Mouse (Mus musculus): ENCODE data around the gene Nmur1. TPM values are rescaled to one million over a fixed set of nuclear protein-coding genes. Genes with fewer than 3 reads are reported as not detected.
A peak's percentile ranks its signal among the peaks of the same experiment; 100 is the strongest.

Nmur1 gene
- total RNA-seq (2021): not detected in 2 replicates
- long read RNA-seq, experiment 1, partial matches to known transcripts: 0 of 1 reads
- long read RNA-seq, experiment 1, other reads (novel, unspliced or antisense): 1 of 1 reads
- long read RNA-seq, experiment 2: 0 reads

GRCm38 (mm10) chr1:86426128-86426527 is at the start of gene Nmur1, which contains the start of gene Tex44:
Nmur1 (minus strand) TSS chr1:86426228.
Tex44 (plus strand) TSS chr1:86426329.
- DNase-seq: no peak

- no peak for DNase-seq
Observed at GRCm38 (mm10) chr1:86473109-86473760, 47.2 kb upstream of the Nmur1 start.

DNA sequence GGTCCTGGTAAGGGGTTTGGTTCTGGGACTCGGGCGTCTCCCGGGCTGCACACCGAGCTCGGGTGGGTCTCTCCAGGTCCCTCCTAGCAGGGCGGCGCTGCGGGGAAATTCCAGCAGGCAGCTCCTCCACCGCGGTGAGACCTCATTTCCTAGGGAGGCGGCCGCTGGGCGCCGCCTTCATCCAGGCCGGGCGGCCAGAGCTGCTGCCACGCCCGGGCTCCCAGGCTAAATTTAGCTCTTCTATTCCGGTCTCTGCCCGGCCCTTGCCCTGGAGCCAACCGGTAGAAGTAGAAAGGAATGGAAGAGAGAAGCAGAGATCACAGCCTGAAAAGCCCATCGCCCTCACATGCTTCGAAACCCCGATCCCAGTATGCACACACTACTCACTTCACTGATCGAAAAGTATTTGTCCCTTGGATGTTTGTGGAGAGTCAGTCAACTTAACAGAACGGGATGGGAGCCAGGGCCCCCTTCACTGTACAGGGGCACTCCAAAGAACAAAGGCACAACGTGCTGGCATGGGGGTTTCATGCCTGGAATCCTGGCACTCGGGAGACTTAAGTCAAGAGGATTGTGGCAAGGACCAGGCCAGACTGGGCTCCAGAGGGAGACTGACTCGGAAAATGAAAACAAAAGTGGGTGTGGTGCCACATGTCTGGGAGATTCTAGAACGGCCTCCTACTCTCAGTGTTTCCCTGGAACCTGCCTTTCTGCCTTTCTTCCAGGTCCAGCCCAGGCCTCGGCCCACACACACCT is 46.3 kb upstream of the Nmur1 start:
- peak; percentile 81 for DNase-seq

GRCm38 (mm10) chr1:86471504-86471961 is 45.5 kb upstream of the Nmur1 start:
- peak; percentile 75 for DNase-seq

DNA sequence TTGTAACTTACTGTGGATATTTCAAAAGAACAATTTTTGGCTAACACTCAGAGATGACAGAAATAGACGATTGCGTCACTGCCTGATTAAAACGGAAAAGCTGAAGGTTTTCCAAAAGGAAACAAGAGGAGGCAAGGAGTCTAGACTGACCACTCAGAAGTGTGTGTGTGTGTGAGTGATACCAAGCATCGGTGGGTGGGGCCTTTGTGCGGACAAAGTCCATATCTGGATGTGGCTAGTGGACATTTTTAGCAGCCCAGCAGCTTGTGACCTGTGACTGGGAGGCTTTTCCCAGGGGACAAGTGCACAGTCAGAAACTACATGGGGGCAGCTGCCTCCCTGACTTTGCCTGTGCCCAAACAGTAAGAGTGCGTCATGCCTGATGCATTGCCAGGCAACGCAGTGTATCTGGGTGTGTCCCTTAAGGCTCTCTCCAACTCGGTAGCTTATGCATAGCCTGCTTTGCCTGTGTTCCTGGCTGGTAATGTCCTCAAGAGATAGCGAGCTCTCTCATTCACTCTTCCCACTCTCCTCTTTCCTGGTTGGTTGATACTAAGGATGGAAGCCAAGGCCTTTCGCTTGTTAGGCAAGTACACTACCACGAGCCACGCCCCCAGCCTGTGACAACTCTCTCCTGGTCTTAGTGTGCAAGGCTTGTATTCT is 44.6 kb upstream of the Nmur1 start:
- DNase-seq: peak; percentile 85

- DNase-seq: peak; percentile 25
Observed at GRCm38 (mm10) chr1:86469876-86470275, 43.8 kb upstream of the Nmur1 start.

- no peak for DNase-seq
Observed at GRCm38 (mm10) chr1:86467416-86467815, 41.4 kb upstream of the Nmur1 start.

DNA sequence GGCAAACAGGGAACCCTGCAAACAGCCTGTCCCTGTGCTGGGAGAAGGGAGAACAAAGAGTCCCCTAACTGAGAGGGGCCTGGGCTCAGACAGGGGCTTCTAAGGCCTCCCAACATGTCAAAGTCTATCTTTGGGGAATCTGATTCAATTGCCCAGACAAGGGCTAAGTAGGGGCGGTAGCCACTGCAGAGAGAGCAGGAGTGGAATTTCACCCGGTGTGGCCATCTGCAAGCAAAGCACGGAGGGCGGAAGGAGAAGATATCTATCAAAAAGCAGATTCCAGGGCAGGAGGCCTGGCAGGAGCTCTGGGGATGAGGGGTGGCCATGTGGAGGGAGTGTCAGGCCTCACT is 38.8 kb upstream of the Nmur1 start:
- DNase-seq: peak; percentile 49

GRCm38 (mm10) chr1:86464223-86464874 is 38.3 kb upstream of the Nmur1 start:
- no peak for DNase-seq

- DNase-seq: no peak
Observed at GRCm38 (mm10) chr1:86459371-86459770, 33.3 kb upstream of the Nmur1 start.

- no peak for DNase-seq
Observed at GRCm38 (mm10) chr1:86456892-86457581, 31.0 kb upstream of the Nmur1 start.

- DNase-seq: no peak
Observed at GRCm38 (mm10) chr1:86452713-86453112, 26.7 kb upstream of the Nmur1 start.

GRCm38 (mm10) chr1:86449966-86450365 is 23.9 kb upstream of the Nmur1 start:
- DNase-seq: no peak

DNA sequence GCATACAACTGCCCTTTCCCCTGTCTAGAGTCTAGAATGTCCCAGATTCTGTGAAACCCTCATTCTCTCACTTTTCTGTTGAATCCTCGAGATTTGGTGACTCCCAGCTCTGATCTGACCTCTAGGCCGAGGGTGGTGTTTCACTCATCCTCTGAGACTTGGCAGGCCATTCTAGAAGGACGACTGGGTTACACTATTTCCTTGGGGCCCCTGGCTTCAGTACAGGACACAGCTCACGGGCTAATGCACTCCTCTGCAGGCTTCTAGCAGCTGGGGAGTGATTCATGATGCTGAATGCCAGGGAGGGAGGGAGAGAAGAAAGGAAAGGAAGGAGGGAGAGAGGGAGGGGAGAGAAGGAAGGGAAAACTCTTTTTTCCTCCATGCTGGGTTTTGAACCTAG is 22.2 kb upstream of the Nmur1 start:
- DNase-seq: peak; percentile 70

DNA sequence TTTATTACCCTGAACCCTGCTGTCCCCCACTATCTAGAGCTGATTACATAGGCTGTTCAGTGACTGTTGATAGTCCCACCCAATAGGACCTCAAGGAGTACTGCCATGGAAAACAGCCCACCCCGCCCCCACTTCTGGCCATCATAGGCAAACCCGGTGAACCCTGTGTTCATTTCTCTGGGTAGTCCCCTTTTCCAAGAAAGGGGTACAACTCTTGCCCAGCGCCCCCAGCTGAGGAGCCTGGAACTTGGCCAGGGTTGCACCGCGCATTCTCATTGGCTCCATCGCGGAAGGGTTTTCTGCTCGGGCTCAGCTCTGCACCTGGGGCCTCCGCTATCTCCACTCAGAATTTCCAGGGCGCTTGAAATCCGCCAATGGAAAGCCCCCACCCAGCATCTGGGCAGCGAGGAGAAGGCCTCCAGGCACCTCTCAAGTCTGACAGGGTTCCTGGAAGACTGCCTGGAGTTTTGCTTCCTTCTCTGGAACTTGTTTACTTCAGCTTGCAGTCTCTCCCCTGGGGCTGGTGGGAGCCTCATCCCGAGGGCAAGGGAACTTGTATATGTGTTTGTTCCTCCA is 21.7 kb upstream of the Nmur1 start:
- DNase-seq: peak; percentile 50

DNA sequence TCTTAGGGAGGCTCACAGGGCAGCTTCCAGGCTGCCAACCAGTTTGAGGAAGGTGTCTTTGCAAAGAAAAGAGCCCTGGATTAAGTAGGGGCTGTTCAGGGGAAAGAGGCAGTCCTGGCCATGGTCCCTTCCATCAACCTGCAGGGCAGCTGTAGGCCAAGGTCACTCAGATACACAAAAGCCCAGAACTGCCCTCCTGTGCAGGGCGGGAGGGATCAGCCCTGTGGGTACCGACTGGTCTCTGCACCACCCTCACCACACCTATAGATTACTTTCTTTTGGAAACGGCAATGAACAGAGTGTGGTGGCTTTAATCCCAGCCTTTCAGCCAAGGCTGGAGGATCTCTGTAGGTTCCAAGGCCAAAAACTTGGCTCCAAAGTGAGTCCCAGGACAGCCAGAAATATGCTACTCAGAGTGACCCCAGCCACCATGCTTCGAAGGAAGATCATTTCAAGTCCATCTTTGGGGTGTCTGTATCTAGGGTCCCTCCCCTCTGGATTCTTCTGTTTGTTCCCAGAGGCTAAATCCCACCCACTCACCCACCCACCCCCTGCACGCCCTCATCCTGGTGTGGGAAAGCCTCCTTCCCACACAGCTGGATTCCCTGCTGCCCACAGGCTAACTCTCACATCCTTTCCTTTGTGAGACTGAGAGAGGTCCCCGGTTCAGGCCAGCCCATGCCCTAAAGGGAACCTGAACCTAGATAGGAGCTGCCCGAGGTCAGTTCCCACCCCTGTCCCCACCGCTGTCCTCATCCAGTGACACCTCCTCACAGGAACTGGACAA is 17.6 kb upstream of the Nmur1 start:
- peak; percentile 48 for DNase-seq

DNA sequence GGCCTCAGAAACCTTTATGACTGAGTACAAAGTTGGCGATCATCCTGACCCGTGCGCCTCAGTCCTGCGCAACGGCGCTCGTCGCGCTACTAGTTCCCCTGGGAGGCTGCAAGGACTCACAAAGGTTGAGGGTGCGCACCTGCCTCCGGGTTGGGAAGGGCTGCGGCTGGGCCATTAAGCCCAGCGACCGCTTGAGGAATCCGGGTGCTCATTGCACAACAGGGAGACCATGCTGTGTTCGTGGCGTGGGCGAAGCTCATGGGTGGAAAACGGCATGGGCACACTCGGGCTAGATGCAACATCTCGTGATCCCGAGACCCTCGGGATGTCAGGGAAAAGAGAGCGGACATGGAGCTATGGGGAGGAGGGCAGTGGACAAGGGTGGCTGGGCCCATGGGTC is 16.8 kb upstream of the Nmur1 start:
- no peak for DNase-seq

- peak; percentile 95 for DNase-seq
Observed at GRCm38 (mm10) chr1:86441980-86442831, 16.2 kb upstream of the Nmur1 start.

DNA sequence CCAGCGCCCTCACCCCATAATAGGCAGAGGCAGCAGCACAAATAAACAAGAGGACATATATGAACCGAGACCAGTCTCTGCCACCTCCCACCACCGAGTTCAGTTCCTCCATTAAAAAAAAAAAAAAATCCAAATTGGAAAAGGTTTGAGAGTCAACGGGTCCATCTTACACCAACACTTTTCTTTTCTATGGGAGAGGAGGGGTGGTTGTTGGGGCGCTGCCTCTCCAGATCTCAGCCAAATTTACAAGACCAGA is 15.6 kb upstream of the Nmur1 start:
- DNase-seq: no peak

Measured in adrenal gland, postnatal 14 days (tissue).